ENCODE assay signal across 7 mouse cellular contexts in genomic region chr10:43479436-43480157, GRCm38 (mm10). TPM values are rescaled to one million over a fixed set of nuclear protein-coding genes. Genes with fewer than 3 reads are reported as not detected.
DNase-seq lines count a peak whose midpoint lies in the region; ATAC-seq lines count a peak whose summit lies in the region.

No protein-coding gene starts in this region.

- peak overlapping the region; percentile 97 for H3K9ac ChIP-seq in intestine, embryonic 16.5 days (ENCODE audit: low read depth, low read length)
- peak overlapping the region; percentile 93 for H3K9ac ChIP-seq in midbrain, embryonic 12.5 days (replicated peaks)

- no peaks in the 10 kb centered on the region for H3K9me3 ChIP-seq in intestine, embryonic 16.5 days (ENCODE audit: control insufficient read depth, low read length)
- H3K9me3 ChIP-seq in limb, embryonic 10.5 days (replicated peaks): no peaks in the 10 kb centered on the region
- H3K9me3 ChIP-seq in midbrain, embryonic 12.5 days: no peaks in the 10 kb centered on the region

- H3K36me3 ChIP-seq in intestine, embryonic 16.5 days (ENCODE audit: control insufficient read depth, insufficient read depth, low read length): no peaks in the 10 kb centered on the region
- no peaks in the 10 kb centered on the region for H3K36me3 ChIP-seq in limb, embryonic 10.5 days
- H3K36me3 ChIP-seq in midbrain, embryonic 12.5 days: no peaks in the 10 kb centered on the region

- peaks cover 13% of the 10 kb centered on the region for H3K4me1 ChIP-seq in intestine, embryonic 16.5 days (ENCODE audit: control insufficient read depth, insufficient read depth, low read length)
- H3K4me1 ChIP-seq in limb, embryonic 10.5 days: peaks cover 48% of the 10 kb centered on the region
- peaks cover 45% of the 10 kb centered on the region for H3K4me1 ChIP-seq in midbrain, embryonic 12.5 days

- peak overlapping the region; percentile 97 for H3K27ac ChIP-seq in intestine, embryonic 16.5 days (ENCODE audit: low read length)
- H3K27ac ChIP-seq in limb, embryonic 10.5 days: peak overlapping the region; percentile 100
- H3K27ac ChIP-seq in midbrain, embryonic 12.5 days (replicated peaks): peak overlapping the region; percentile 98

- H3K4me3 ChIP-seq in intestine, embryonic 16.5 days (ENCODE audit: low read length): peak overlapping the region; percentile 83
- H3K4me3 ChIP-seq in limb, embryonic 10.5 days: peak overlapping the region; percentile 88
- H3K4me3 ChIP-seq in midbrain, embryonic 12.5 days: peak overlapping the region; percentile 75

- DNase-seq in adrenal gland, adult 8-10 months: peak; percentile 78
- peak; percentile 92 for DNase-seq in embryo, embryonic 11 days
- DNase-seq in gastrocnemius, postnatal 36 days: peak; percentile 78 to 84
- DNase-seq in limb, embryonic 10.5 days (ENCODE audit: low spot score): peak; percentile 88
- DNase-seq in skeletal muscle tissue, adult 2 months (ENCODE audit: low read depth, low spot score): peak; percentile 85

- WGBS in intestine, embryonic 16.5 days: under 1% methylated on average over 76 of the region's 103 CpGs
- under 1% methylated on average over 93 of the region's 103 CpGs for WGBS in limb, embryonic 10.5 days
- under 1% methylated on average over 98 of the region's 103 CpGs for WGBS in midbrain, embryonic 12.5 days

- H3K27me3 ChIP-seq in intestine, embryonic 16.5 days (replicated peaks; ENCODE audit: control insufficient read depth, insufficient read depth, low read length): no peaks in the 10 kb centered on the region
- no peaks in the 10 kb centered on the region for H3K27me3 ChIP-seq in limb, embryonic 10.5 days (ENCODE audit: low read depth, poor library complexity, severe bottlenecking)
- no peaks in the 10 kb centered on the region for H3K27me3 ChIP-seq in midbrain, embryonic 12.5 days

- ATAC-seq in intestine, embryonic 16.5 days: peak; percentile 92
- ATAC-seq in midbrain, embryonic 12.5 days (ENCODE audit: low FRiP score, low read depth): peak; percentile 76

- peak overlapping the region; percentile 89 for H3K4me2 ChIP-seq in intestine, embryonic 16.5 days (ENCODE audit: low read depth, low read length)
- H3K4me2 ChIP-seq in midbrain, embryonic 12.5 days (replicated peaks): peak overlapping the region; percentile 93

- intact Hi-C loops in gastrocnemius, postnatal 36 days (cut with DNase I): loop anchor here (1.0 kb wide), 1 partner anchor 61 kb away; the partner anchor contains the start of gene 1700021F05Rik

RNA-seq across cellular contexts. Expression of gene Bend3, which starts 1.0 kb away (rescaled TPM):
- total RNA-seq in adrenal gland, adult 8-10 months (2022): 1 to 10 TPM; 6.1 to 6.9 (median 6.4) TPM
- total RNA-seq in gastrocnemius, postnatal 36 days (2021): 1 to 10 TPM; 3.6 to 4.9 TPM
- 2.1 and 2.2 TPM in 2 replicates for polyA plus RNA-seq in intestine, embryonic 16.5 days (2015; fragmentation: Nextera tagmentation; extraction: Ambion mirVana)
- polyA plus RNA-seq in limb, embryonic 10.5 days (2016; fragmentation: Nextera tagmentation; extraction: Ambion mirVana): 10.6 and 11.4 TPM in 2 replicates
- 8.0 and 9.8 TPM in 2 replicates for polyA plus RNA-seq in midbrain, embryonic 12.5 days (2016; fragmentation: Nextera tagmentation; extraction: Ambion mirVana)

RNA-seq across cellular contexts. Expression of gene Gm9803, which starts 44.3 kb away (rescaled TPM):
- total RNA-seq in adrenal gland, adult 8-10 months (2022): 10 to 100 TPM in 1 of 4 experiments, 1 to 10 TPM in 1, not detected in 2; 9.1 to 17.3 TPM
- total RNA-seq in gastrocnemius, postnatal 36 days (2021): 1 to 10 TPM; 5.4 to 9.2 TPM
- 3.8 and 12.6 TPM in 2 replicates for polyA plus RNA-seq in intestine, embryonic 16.5 days (2015; fragmentation: Nextera tagmentation; extraction: Ambion mirVana)
- polyA plus RNA-seq in limb, embryonic 10.5 days (2016; fragmentation: Nextera tagmentation; extraction: Ambion mirVana): 11.1 and 14.8 TPM in 2 replicates
- 11.5 and 15.8 TPM in 2 replicates for polyA plus RNA-seq in midbrain, embryonic 12.5 days (2016; fragmentation: Nextera tagmentation; extraction: Ambion mirVana)

Comparison
In these comparisons a context has a peak if more than half of its experiments do, and no peak if none do; other contexts are left out.
1. Peak in every context shown above with its lines: DNase-seq, ATAC-seq, H3K4me3 ChIP-seq and H3K27ac ChIP-seq.